Mouse (Mus musculus) midbrain, embryonic 14.5 days (tissue): ENCODE data around the gene Mt3. TPM values are rescaled to one million over a fixed set of nuclear protein-coding genes. Genes with fewer than 3 reads are reported as not detected.
A peak's percentile ranks its signal among the peaks of the same experiment; 100 is the strongest.
"Not testable (repeated sequence)": the region's sequence is repeated elsewhere in the genome, so short reads cannot be mapped to it uniquely, and the experiment has no call there.

Experiments
- ATAC-seq: fragments of 200-750 bp; cut with Nextera tagmentation; 2 replicates; pipeline ENCODE4 v1.8.0; 2017; ENCODE audit warnings: moderate number of reproducible peaks, moderate library complexity; ENCODE audit not compliant: low FRiP score, low TSS enrichment
- DNase-seq: peaks from one replicate; pipeline ENCODE4 v3.0.0-alpha.2; 2015
- H3K27ac ChIP-seq: fragments of 300-500 bp; sonication (generic); replicated peaks from 2 replicates; pipeline ENCODE4 v1.5.1; 2014; ENCODE audit warnings: mild to moderate bottlenecking, low read depth, low read length, moderate library complexity
- H3K27me3 ChIP-seq: fragments of 300-500 bp; sonication (generic); 2 replicates; pipeline ENCODE4 v1.6.1; 2014; ENCODE audit warnings: low read length, control low read depth, mixed read lengths; ENCODE audit not compliant: control insufficient read depth, insufficient read depth
- H3K36me3 ChIP-seq: fragments of 300-500 bp; sonication (generic); 2 replicates; pipeline ENCODE4 v1.6.1; 2014; ENCODE audit warnings: low read length, control low read depth; ENCODE audit not compliant: control insufficient read depth, insufficient read depth
- H3K4me1 ChIP-seq: fragments of 300-500 bp; sonication (generic); 2 replicates; pipeline ENCODE4 v1.6.1; 2014; ENCODE audit warnings: mild to moderate bottlenecking, antibody characterized with exemption, low read length, control low read depth; ENCODE audit not compliant: control insufficient read depth, insufficient read depth
- H3K4me2 ChIP-seq: fragments of 300-500 bp; sonication (generic); 2 replicates; pipeline ENCODE4 v1.6.1; 2014; ENCODE audit warnings: mild to moderate bottlenecking, low read length, moderate library complexity
- H3K4me3 ChIP-seq: fragments of 300-500 bp; sonication (generic); replicated peaks from 2 replicates; pipeline ENCODE4 v1.5.1; 2014; ENCODE audit warnings: low read depth, low read length
- H3K9ac ChIP-seq: fragments of 300-500 bp; sonication (generic); replicated peaks from 2 replicates; pipeline ENCODE4 v1.6.1; 2014; ENCODE audit warnings: mild to moderate bottlenecking, low read length, moderate library complexity
- H3K9me3 ChIP-seq: fragments of 300-500 bp; sonication (generic); 2 replicates; pipeline ENCODE4 v1.6.1; 2016; ENCODE audit warnings: low read length, control low read depth, mixed read lengths; ENCODE audit not compliant: control insufficient read depth
- WGBS: fragments of 180-500 bp; shearing (Covaris S2); extraction: QIAGEN DNeasy Blood & Tissue Kit; methylation state at CpG from one replicate; pipeline ENCODE4 v1.1.7; 2014; 5-methylcytosine and 5-hydroxymethylcytosine counted together
- polyA plus RNA-seq: library from polyadenylated mRNA; unstranded; fragments of >200 nt; fragmentation: Nextera tagmentation; extraction: Ambion mirVana; gene quantifications from 2 replicates; pipeline ENCODE4 v1.2.1, GENCODE M21; 2014

The Mt3 gene
- polyA plus RNA-seq, 1 experiment from 2014 or later: 137 TPM

DNA sequence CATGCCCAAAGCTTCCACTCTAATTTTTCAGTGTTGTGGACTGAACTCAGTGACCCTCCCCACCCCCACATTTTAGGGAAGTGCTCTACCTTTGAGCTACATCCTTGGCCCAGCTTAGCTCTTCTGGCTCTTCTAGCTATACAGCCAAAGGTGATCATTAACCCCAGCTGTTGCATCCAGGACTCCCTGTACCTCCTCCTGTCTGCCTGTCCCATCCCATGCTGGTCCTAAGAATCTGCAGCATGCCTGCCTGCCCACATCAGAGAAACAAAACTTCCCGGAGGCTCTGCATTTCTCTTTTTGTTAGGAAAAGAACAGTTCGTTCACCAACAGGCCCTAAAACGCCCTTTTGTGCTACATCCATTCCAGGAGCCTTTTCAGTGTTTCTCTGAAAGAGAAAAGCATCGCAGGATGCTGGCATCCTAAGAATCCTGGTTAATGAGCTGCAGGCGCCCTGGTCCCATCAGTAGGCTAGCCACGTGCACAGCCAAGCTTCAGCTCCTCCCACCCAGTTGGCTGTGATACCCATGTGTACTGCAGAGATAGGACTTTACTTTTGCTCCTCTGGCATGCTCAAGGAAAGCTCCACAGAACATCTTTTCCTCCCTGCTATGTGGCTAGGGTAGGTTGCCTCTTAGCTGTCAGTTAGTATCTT, 33.5 kb upstream of the Mt3 start:
- H3K4me2 ChIP-seq: peak overlapping the region; percentile 24
- H3K9me3 ChIP-seq: no peaks in the 10 kb centered on the region
- peak overlapping the region; percentile 83 for H3K27ac ChIP-seq
- no peaks in the 10 kb centered on the region for H3K36me3 ChIP-seq
- under 1% methylated on average over 6 of the region's 6 CpGs for WGBS
- ATAC-seq (peak; percentile 86), DNase-seq (peak; percentile 86)
- H3K4me3 ChIP-seq: no peak overlapping the region
- peak overlapping the region; percentile 3; the same call in 1 of the 2 replicates for H3K9ac ChIP-seq
- H3K27me3 ChIP-seq: no peaks in the 10 kb centered on the region
- H3K4me1 ChIP-seq: peaks cover 19% of the 10 kb centered on the region

DNA sequence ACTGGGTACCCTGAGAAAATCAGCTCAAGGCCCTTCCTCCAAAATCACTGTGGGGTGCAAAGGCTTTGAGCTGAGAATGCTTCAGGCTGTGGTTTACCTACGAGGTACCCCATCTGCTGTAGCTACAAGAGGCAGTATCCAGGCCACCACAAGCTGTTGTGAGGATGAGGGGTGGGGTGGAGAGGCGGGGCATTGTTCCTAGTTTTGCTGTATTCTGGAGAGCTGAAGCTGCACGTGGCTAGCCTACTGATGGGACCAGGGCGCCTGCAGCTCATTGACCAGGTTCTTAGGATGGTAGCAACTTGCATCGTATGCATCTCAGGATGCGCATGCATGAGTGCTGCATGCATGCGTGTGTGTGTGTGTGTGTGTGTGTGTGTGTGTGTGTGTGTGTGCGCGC, 30.8 kb upstream of the Mt3 start:
- ATAC-seq (no peak), DNase-seq (peak; percentile 10)
- H3K4me3 ChIP-seq: no peak overlapping the region
- H3K4me2 ChIP-seq: no peak overlapping the region
- no peaks in the 10 kb centered on the region for H3K36me3 ChIP-seq
- no peak overlapping the region for H3K27ac ChIP-seq
- H3K9ac ChIP-seq: no peak overlapping the region
- no peaks in the 10 kb centered on the region for H3K27me3 ChIP-seq
- peaks cover 19% of the 10 kb centered on the region for H3K4me1 ChIP-seq
- H3K9me3 ChIP-seq: no peaks in the 10 kb centered on the region
- 79% methylated on average over 9 of the region's 9 CpGs for WGBS

DNA sequence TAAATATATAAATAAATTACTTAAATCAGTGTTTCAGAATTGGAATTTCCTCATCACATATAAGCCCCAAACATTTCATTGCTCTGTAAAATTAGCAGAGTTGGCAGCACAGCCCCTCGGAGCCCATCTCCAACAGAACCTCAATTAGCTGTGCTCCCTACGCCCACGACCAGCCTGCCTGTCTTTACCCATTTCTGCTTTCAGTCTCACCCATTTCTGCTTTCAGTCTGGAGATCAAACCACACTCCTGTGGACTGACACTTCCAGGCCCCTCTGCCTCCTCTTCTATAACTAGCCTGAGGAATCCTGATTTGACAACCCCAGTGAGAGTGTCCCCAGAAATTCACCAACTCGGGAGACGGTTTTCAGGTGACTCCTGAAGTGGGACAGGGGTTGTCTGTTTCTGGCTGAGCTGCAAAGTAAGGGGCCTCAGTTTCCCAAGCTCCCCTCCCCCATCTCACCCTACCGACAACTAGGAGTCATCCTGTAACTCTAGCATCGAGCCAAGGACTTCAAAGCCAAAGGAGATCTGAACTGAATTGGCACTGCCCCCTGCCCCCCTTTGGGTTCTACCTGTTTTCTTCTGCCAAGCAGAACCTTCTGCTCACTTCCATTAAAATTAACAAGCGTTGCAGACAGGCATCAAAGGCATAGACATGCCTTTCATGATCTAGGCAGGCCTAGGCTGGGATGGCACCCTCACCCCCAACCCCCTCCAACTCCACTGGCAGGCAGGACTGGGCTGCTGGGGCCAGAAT, 29.5 kb upstream of the Mt3 start:
- Histone ChIP-seq H3K9ac (no peak overlapping the region), H3K9me3 (no peaks in the 10 kb centered on the region), H3K36me3 (no peaks in the 10 kb centered on the region), H3K27ac (no peak overlapping the region), H3K27me3 (no peaks in the 10 kb centered on the region), H3K4me3 (no peak overlapping the region), H3K4me2 (no peak overlapping the region), H3K4me1 (peaks cover 19% of the 10 kb centered on the region)
- WGBS: 61% methylated on average over 8 of the region's 8 CpGs
- no peak for DNase-seq
- ATAC-seq: no peak

DNA sequence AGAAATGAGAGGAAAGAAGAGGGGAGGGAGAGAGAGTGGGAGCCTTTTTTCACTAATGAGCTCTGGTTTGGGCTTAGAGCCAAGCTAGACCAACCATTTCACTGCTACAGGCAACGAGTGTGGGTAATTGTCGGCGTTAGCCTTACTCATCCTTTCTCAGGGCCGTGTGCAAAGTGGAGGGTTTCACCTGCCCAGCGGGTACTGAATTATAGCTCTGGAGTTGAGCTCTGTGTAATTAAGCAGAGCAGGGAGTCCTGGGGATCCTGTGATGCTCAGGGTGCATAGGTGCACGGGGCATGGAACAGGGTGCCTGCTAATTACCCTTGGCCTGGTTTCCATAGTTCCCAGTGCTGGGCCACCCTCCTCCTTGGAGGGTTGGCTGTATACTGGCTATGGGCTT, 24.7 kb upstream of the Mt3 start:
- Histone ChIP-seq H3K9ac (no peak overlapping the region), H3K4me3 (no peak overlapping the region), H3K4me2 (no peak overlapping the region), H3K36me3 (no peaks in the 10 kb centered on the region), H3K27me3 (no peaks in the 10 kb centered on the region), H3K27ac (no peak overlapping the region), H3K9me3 (no peaks in the 10 kb centered on the region), H3K4me1 (0 out of 2 replicates have a peak, but pooled peaks cover 6% of the 10 kb centered on the region)
- ATAC-seq (no peak), DNase-seq (peak; percentile 49)
- WGBS: 78% methylated on average over 6 of the region's 6 CpGs

DNA sequence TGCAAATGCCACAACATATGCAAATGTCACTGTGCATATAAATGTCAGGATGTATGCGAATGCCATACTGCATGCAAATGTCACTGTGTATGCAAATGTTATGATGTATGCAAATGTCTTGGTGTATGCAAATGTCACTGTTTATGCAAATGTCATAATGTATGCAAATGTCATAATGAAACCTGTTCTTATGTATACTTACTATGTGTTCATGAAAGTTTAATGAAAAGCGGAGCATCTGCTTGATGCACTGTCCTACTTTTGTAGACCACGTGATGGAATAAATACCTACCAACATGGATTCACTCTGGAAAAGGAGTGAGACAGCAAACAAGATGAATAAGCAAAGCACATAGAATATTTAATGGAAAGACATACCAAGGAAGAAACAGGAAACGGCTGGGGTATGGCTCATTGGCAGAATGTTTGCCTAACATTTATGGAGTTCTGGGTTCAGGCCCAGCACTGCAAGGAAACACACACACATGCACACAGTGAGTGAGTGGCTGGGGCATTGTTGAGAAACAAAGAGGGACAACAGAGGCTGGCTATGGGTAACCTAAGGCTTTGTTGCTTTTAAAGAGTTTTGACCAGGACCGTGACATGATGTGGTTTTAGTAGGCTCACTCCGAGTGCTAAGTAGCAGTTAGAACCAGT, 23.1 kb upstream of the Mt3 start:
- ATAC-seq (no peak), DNase-seq (no peak)
- WGBS: 64% methylated on average over 6 of the region's 6 CpGs
- Histone ChIP-seq H3K27ac (no peak overlapping the region), H3K36me3 (no peaks in the 10 kb centered on the region), H3K27me3 (no peaks in the 10 kb centered on the region), H3K4me1 (no peaks in the 10 kb centered on the region), H3K4me2 (no peak overlapping the region), H3K9me3 (no peaks in the 10 kb centered on the region), H3K9ac (no peak overlapping the region), H3K4me3 (no peak overlapping the region)

DNA sequence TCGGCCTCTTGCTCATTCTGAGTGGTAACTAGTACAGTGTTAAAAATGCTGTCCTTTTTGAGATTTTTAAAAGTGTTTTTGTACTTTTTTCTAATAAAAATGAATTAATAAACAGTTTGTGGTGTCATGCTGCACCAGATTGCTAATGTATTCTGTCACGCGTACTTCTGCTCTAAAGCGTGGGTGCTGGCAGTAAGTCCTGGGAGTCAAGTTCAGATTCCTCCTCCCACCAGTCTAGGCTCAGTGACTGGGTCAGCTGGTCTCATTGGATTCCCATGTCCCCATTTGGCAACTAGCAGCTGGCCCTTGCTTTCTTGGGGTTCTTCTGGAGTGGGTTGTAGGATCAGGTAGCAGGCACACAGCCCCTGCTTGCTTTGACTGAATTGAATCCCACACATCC, 22.3 kb upstream of the Mt3 start:
- DNase-seq (no peak), ATAC-seq (no peak)
- 92% methylated on average over 4 of the region's 4 CpGs for WGBS
- no peak overlapping the region for H3K4me2 ChIP-seq
- H3K36me3 ChIP-seq: no peaks in the 10 kb centered on the region
- H3K27me3 ChIP-seq: no peaks in the 10 kb centered on the region
- no peak overlapping the region for H3K4me3 ChIP-seq
- no peak overlapping the region for H3K27ac ChIP-seq
- no peaks in the 10 kb centered on the region for H3K4me1 ChIP-seq
- H3K9me3 ChIP-seq: no peaks in the 10 kb centered on the region
- no peak overlapping the region for H3K9ac ChIP-seq

DNA sequence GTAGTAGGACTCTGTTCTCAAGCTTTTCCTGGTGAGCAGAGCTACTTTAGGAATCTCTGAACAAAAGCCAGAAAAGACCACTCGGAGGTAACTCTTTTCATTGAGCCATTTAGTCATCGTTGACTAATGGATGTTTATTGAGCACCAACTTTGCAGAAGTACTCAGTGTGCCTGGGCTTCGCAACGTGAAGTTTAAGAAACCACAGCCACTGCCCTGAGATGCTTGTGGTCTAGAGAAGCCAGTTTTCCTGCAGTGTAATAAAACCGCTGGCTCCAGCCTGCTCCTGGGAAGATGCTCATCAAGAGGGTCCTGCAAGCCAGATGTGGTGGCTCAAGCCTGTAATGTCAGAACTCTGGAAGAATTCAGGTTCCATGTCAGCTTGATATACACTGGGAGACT, 20.3 kb upstream of the Mt3 start:
- Histone ChIP-seq H3K4me3 (no peak overlapping the region), H3K9me3 (no peaks in the 10 kb centered on the region), H3K27me3 (no peaks in the 10 kb centered on the region), H3K36me3 (no peaks in the 10 kb centered on the region), H3K9ac (no peak overlapping the region), H3K4me1 (no peaks in the 10 kb centered on the region), H3K4me2 (no peak overlapping the region), H3K27ac (no peak overlapping the region)
- ATAC-seq (no peak), DNase-seq (no peak)
- WGBS: 85% methylated on average over 5 of the region's 5 CpGs

DNA sequence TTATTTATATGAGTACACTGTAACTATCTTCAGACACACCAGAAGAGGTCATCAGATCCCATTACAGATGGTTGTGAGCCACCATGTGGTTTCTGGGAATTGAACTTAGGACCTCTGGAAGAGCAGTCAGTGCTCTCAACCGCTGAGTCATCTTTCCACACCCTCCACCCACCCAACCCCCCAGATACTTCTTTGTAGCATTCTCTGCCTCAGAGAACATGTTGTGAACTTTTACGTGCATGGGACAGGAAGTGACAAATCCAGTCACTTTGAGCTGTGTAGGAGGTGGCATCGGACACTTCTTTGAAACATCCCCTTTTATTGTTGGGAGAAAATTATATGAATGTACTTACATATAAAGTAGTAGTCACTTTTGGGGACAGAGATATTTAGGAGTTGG, 17.8 kb upstream of the Mt3 start:
- not testable (repeated sequence) for H3K9me3 ChIP-seq, H3K4me1 ChIP-seq, H3K4me3 ChIP-seq, H3K27ac ChIP-seq, DNase-seq, H3K36me3 ChIP-seq, H3K4me2 ChIP-seq, H3K27me3 ChIP-seq, ATAC-seq, H3K9ac ChIP-seq
- WGBS: 82% methylated on average over 3 of the region's 3 CpGs
